Mouse (Mus musculus) spleen, embryonic (tissue): Measurements from ENCODE around the gene Ddx3x.
"Not testable (repeated sequence)": the region's sequence is repeated elsewhere in the genome, so short reads cannot be mapped to it uniquely, and the experiment has no call there.

ENCODE experiments used
- CTCF ChIA-PET: fragments of 350-600 bp; sonication (Branson Sonifier 250); formaldehyde crosslinking; loops from one replicate; lab custom pipeline; 2022; lab: Charles Lee

Gene Ddx3x

DNA sequence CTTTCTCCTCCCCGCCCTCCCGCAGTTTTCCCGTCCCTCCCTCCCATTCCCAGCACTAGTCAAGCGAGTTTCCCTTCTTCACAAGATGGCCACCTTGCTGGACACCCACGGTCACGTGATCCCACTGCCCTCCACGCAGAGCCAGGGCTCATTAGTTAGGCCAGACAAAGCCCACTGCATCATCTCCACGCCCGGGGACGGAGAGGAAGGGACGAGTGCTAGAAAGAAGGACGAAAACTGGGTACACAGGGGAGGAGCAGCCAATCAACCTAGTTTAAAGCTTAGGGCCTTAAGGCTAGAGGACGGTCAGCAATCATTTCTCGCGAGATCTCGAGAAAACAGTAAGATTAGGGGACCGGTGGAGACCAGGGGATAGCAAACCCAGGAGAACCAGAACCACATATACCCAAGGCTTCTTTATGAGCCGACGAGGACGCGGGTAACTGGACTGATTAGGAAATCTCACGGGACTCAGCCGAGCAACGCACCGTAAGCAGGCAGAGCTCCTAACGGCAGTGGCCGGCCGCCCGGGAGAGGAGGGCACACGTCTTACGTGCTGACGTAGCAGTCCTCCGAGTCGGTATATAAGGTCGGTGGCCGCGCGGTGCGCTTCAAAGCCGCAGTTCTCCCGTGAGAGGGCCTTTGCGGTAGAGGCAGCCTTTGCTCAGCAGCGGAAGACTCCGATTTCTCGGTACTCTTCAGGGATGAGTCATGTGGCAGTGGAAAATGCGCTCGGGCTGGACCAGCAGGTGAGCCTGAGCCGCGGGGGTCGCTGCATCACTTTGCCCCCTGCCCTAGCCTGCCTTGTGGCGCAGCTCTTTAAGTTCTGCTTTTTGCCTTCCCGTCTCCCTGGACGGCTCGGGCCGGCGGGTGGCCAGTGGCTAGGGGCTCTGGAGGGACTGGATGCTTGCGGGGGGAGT lies at the start of gene Ddx3x:
TSS of gene Ddx3x (plus strand) at position 562 of the 920 bp plus-strand sequence.
- CTCF ChIA-PET = no interaction called here

DNA sequence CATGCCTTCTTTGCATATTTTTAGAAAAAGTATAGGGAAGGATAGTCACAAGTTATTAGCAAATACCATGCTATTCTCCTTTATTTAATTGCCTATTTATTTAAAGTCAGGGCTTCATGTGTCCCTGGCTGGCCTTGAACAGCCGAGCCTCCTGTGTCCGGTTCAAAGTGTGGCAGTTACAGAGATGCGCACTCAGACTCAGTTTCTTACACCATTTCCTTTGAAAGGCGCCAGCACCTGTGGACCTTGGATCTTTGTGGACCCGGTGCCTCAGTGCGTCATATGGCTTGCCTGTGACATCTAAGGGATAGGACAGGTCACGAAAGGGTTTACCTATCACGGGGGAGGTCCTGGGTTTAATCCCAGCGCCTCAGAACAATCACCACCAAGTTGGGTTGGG lies 49.5 kb upstream of the Ddx3x start:
- CTCF ChIA-PET = interaction anchor here (0.8 kb wide), 1 partner anchor 67 kb away, joined by 6 read pairs; no protein-coding TSS in a partner anchor

DNA sequence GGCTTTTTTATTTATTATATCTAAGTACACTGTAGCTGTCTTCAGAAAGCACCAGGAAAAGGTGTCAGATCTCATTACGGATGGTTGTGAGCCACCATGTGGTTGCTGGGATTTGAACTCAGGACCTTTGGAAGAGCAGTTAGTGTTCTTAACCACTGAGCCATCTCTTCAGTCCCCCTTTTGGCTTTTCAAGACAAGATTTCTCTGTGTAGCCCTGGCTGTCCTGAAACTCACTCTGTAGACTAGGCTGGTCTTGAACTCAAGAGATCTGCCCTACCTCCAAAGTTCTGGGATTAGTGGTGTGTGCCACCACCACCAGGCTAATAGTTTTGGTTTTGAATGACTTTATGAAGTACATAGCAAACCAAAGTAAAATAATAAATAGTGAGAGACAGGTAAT lies 47.9 kb upstream of the Ddx3x start:
- CTCF ChIA-PET = not testable (repeated sequence)

DNA sequence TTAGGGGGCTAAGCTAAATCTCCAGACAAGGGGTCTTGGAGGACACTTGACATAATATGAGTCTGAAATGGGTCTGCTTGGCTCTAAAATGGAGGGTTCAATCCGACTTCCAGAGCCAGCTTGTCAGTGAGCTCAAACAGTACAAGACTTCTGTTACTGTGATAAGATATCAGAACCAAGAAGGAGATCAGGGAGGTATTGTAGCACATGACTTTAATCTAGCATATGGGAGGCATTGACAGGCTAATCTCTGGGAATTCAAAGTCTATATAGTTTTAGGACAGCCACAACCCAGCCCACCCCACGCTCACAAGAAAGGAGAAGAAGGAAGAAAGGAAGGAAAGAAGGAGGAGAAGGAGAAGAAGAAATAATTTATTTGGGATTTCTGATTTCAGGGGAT lies 47.1 kb upstream of the Ddx3x start:
- CTCF ChIA-PET = no interaction called here

DNA sequence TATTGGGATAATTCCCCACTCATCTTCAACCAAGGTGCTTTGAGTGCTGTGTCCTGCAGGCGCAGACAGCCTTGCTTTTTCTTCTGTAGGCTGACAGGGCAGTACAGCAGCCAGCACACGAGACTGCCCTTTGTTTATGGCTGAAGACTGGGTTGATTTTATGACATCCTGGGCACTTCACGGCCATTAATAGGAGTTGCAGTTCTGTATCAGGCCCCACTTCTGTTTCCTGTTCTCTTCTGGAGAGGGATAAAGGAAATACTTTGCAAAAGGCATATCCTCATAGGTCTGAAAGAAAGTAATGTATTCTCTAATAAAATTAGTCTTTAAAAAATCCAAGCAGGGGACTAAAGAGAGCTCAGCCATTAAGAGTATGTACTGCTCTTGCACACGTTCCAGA lies 46.1 kb upstream of the Ddx3x start:
- CTCF ChIA-PET = no interaction called here

DNA sequence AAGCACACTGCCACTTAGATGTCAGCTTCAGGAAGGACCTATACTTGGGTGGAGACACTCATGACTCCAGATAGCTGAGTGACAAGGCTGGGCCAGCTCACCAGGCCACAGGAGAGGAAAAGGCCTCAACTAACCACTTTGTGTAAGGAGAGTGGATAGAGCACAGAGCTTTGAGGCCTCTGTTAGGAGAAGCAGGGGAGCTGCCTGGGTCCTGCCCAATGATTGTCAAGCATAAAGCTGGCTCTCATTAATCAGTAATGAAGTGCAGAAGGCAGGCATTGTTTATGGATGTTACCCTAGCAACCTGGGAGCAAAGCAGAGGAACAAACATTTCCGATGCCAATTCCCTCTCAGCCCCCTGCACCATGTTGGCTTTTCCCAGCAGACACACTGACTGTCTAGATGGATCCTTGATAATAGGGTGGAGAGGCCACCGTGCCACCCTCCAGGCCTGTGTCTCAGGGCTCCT lies 44.6 kb upstream of the Ddx3x start:
- CTCF ChIA-PET = no interaction called here

DNA sequence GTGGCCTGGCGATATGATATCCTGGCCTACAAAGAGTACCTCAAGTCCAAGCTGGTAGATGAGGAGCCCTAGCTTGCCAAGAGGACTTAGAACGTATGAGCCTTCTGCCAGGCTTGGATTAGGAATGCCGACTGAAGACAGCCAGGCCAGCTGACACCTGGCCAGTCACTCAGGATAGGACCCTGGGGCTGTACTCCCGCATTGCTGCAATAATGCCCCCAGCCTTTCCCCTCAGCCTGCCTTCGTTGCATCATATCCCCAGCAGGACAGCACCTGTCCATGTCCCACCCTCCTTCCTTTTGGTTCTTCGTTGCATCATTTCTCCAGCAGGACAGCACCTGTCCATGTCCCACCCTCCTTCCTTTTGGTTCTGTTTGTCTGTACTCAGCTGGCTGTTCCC lies 41.3 kb upstream of the Ddx3x start:
- CTCF ChIA-PET = no interaction called here

DNA sequence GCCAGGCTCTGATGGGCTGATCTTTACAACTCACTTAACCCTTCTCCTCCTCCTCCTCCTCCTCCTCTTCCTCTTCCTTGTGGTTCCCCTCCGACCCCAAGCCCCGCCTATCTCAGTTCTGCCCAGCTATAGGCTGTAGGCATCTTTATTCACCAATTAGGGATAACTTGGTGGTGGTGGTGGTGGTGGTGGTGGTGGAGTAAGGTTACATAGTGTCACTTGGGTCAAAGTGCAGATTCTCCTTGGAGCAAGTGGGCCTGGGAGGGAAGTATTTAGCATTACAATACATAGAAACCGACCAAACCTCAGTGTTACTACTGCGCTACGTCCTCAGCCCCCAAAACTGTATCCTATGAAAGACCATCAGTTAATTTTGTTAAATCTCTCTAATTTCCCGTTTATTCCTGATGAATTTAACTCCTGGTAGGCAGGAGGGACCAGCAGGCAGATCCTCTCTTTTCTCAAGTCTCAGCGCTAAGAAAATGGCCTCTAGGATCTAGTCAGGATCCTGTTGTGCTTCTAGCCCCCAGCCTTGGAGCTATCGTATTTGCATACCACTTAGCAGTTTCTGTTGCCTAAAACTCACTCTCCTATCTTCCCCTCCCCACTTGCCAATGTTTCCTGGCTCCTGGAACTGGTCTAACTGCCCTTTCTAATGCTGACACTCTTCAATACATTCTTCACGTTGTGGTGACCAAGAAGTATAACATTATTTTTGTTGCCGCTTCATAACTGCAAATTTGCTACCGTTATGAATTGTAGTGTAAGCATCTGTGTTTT lies 39.9 kb upstream of the Ddx3x start:
- CTCF ChIA-PET = no interaction called here

DNA sequence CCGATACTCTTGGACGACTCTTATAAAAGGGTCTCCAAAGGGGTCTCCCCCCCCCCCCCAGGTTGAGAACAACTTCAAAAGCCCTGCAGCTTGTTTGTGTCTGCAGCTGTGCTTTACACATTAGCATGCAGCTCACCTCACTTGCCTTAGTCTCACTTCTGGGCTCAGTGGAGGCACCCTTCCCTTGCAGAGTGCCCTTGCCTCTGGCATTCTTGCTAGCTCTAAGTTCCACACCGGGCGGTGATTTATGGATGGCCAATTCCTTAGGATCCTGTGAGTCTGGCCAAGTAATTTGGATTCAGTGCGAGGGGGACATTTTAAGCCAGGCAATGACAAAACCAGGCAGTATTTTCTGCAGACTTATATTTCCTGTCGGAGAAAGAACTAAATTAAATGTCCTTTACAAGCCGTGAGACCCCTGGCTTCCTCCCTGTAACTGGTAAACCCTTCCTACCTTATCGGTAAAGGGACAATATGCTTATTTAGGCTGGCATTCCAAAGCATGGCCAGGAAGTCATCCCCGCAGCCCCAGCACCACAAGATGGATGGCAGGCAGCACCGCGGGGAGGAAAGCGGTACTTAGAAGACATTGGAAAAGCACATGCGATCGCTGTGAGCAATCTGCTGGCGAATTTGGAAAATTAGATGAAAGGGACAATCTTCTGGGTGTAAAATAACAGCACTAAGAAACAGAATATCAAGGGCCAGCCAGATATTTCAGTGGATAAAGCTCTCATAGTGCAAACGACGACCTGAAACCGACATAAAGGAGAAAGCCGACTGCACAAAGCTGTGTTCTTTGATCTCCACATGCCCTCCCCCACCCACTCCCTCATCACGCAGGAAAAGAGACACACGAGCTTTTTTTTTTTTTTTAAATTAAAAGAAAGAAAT lies 39.1 kb upstream of the Ddx3x start:
- CTCF ChIA-PET = no interaction called here

DNA sequence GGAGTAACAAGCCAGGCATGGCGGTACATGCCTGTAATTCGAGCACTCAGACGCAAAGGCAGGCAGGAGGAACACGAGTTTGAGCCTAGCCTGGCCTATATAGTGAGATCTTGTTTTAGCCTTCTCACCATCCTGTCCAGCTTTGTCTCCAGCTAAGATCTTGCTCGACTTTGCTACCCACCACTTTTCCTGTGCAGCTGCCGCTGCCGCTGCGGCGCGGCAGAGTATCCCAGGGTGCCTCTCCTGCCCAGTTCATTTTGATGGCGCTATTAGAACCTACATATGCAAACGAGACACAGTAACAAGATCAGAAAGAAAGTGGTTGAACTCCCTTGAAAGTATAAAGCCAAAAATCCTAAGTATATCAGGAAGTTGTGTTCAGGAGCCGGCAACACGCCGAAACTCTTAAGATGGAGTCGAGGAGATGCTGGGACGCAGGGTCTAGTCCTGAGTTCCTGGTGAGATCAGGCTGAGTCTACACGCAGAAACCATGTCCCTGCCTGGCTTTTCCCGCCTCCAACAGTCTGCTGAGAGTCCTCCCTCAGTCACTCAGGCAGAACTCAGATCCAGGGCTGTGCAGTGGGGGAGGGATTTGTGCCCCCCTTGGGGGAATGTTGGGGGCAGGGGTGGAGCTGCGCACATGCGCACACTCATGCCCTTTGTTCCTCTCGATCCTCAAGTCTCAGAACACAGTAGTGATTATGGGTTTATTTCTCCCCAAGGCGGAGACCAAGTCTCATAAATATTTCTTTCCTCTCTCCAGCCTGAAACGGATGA lies 38.3 kb upstream of the Ddx3x start:
- CTCF ChIA-PET = no interaction called here

DNA sequence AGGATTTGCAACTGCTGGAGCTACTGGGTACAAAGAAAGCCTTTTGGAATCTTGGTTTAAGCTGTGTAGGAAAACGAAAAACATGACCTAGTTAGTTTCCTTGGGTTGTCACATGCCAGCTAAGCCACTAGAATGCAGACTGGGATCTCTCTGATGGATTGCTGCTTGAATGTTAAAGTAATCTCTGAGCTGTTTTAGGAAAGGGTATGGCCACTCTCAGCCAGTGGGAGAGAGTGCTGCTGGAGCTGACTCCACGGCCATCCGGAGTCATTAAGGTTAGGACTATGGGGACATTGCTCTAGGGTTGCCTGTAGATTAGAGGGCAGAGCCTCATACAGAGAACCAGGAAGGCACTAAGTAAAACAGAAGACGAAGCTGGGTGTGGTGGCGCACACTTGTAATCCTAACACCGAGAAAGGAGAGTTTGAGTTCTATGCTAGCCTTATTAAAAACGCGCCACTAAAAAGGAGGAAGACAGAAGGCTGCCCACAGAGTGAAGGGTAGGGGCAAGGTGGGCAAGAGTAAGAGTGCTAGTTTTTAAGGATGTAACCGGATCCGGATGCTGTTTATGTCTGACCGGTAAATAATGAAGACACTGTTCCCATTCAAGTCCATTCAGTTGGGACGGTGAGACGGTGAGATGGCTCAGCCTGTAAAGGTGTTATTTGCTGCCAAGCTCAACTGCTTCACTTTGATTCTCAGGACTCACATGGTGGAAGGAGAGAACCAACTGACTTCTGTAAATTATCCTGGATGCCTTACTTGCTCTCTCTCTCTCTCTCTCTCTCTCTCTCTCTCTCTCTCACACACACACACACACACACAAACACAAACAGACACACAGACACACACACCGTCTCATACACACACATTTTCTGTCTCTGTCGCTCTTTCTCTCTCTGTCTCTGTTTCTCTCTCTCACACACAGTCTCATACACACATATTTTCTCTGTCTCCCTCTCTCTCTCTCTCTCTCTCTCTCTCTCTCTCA lies 37.3 kb upstream of the Ddx3x start:
- CTCF ChIA-PET = no interaction called here

DNA sequence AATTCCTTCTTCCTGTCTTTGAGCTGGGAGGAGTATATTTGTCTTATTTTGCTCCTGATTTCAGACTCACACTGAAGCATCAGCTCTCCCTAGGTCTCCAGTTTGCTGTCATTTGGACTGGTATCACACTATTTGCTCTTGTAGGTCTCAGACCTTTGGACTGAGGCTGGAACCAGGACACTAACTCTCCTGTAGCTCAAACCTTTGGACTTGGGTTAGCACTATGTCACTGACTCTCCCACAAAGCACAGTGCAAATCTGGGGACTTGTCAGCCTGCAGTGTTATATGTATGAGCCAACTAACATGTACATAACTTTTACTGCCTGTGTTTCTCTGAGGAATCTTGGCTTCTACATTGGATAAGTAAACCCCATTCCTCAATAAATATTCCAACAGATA lies 36.2 kb upstream of the Ddx3x start:
- CTCF ChIA-PET = no interaction called here

DNA sequence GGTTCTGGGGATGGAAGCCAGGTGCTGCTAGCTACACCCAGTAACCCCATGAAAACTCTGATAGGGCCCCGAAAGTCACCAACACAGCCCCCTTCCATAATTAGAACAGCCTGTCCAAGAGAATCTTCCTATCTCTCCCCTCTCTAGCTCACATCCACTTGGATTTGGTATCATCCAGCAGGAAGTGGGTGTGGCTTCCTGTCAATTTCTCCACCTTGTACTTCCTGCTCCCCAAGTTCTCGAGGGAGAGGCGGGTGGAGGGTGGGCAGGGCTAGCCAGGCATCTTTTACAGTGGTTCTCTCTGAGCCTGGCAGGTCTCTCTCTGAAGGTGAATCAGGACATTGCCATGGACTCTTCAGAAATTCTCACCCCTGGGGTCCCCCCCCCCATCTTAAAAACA lies 35.7 kb upstream of the Ddx3x start:
- CTCF ChIA-PET = no interaction called here

DNA sequence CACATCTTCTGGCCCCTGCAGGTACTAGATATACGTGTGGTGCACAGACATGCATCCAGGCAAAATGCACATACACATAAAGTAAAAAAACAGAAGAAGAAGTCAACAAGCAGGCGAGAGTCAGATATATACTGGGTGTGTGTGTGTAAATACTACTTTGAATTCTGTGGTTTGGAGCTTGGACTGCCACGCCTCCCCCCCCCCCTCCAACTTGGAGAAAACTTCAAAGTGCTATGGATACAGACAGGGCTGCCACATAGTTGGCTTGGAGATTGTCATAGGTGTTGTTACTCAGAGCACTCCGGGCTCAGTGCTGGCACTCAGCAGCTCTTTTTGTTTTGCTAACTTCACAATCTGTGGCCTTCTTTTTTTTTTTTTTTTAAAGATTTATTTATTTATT lies 29.1 kb upstream of the Ddx3x start:
- CTCF ChIA-PET = interaction anchor here (0.6 kb wide), 1 partner anchor 43 kb away, joined by 8 read pairs; no protein-coding TSS in a partner anchor

DNA sequence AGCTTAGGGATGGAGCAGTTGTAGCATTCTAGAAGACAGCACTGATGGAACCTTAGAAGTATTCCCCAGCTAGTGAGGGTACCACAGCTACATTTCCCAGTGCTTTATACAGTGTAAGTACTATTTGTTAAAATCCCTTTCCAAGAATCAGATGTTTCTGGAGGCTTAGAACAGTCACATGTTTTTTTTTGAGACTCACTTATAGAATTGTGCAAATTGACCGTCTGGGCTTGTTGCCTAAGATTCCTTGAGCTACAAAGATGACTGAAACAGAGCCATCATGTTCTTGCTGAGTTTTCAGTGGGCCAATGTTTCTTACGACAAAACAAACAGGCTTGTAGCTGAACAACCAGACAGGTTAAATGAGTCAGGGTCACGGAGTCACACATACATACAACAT lies 26.5 kb upstream of the Ddx3x start:
- CTCF ChIA-PET = no interaction called here

DNA sequence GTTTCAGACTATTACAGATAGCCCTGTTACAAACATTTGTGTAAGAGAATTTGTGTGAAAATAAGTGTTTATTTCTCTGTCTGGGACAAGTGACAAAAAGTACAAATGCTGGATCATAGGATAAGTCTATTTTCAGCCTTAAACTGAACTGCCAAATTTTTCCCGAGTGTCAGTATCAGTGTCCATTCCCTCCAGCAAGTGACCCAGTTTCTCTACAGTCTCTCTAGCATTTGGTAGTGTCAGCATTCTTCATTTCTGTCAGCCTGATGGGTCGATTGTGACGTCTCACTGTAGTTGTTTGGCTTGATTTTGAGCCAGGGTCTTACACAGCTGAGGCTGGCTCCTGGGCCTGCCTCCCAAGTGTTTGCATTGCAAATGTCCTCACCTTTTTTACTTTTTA lies 17.4 kb upstream of the Ddx3x start:
- CTCF ChIA-PET = no interaction called here

DNA sequence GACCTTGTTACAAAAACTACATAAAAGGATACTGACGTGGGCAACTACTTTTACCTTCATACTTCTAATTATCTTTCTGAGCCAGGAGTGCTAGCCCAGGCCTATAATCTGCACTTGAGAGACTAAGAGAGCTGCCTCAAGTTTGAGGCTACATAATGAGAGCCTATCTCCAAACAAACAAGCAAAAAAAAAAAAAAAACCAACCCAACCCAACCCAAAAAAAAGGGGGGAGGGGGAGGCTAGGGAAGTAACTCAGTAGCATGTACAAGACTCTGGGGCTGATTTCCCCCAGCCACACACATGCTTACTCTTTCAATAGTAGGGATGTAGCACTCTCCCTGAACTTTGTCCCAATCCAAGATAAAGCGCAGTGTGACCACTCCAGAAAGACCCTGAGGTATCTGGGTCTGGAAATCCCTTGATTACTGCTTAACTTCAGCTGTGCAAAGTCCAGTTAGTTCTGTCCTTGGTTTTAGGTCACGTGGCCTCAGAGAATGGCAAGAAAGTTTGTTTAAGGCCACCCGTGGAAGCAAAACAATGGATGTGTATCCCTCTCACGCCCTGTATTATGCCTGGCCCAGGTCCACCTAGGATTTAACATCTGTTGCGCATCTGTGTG lies 5.1 kb upstream of the Ddx3x start:
- CTCF ChIA-PET = no interaction called here

DNA sequence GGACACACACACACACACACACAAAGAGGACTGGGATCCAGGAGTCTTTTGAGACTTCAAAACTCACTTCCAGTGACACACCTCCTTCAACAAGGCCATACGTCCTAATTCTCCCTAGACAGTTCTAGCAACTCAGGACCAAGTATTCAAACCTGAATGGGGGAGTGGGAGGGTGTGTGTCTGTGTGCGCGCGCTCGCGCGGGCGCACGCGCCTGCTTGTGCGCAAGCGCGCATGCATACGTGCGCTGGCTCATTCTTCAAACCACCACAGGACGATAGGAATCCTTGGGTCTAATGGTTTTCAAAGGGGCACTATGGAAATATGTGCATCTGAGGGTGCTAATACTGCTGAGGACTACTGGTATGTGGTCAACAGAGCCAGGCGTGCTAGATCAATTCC lies 1.8 kb upstream of the Ddx3x start:
- CTCF ChIA-PET = no interaction called here

DNA sequence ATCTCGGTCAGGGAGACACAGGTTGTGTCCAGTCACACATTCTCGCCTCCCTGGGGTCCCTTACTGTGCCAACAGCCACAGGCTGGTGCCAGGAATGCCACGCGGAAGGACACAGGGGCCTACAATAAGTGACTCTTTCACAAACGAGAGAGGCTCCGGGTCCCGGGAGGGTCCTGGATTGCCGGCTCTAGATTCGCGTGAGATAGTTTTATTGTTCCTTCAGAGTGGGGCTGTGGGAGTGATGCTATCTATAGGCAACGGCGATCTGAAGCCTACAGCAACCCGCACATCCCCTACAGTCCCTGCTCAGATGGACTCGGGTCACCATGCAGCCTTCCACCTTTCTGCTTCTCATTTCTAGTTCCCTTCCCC lies 747 bp upstream of the Ddx3x start:
- CTCF ChIA-PET = no interaction called here
